Mouse (Mus musculus) brain, embryonic 14.5 days (tissue): ENCODE measurements around the gene Ankrd44.

Experiments
- CTCF ChIP-seq: fragments of 200-500 bp; IDR thresholded peaks from 2 replicates; pipeline ENCODE4 v1.5.1; 2012; ENCODE audit warnings: inconsistent platforms, mild to moderate bottlenecking, moderate library complexity, borderline replicate concordance; ENCODE audit not compliant: insufficient read depth, insufficient read length; ENCODE audit errors: extremely low read depth
- POLR2A ChIP-seq: fragments of 200-500 bp; IDR thresholded peaks from 2 replicates; pipeline ENCODE4 v1.6.1; 2012; ENCODE audit warnings: mild to moderate bottlenecking, inconsistent platforms, borderline replicate concordance; ENCODE audit not compliant: poor library complexity, insufficient read depth, insufficient read length, severe bottlenecking; ENCODE audit errors: extremely low read depth

DNA sequence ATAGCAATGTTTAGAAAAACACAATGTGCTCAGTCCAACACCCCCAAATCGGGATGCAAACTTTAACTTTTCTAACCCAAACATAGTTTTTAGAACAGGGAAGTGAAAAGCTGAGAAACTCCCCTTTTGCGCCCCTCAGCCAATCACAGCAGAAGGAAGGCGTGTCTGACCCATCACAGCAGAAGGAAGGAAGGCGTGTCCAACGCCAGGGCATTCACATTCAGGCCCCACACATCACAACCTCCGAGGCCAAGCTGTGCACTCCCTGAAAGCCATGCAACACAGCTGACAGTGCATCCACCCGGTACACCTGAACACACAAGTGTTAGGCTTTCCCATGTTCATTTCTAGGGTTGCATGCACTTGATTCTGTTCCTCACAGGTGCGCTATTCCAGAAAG is 150.1 kb downstream of the Ankrd44 start:
- TF ChIP-seq CTCF (no peak), POLR2A (no peak)
